Mouse (Mus musculus): ENCODE data around the gene Mt2. TPM values are rescaled to one million over a fixed set of nuclear protein-coding genes. Genes with fewer than 3 reads are reported as not detected.
A peak's percentile ranks its signal among the peaks of the same experiment; 100 is the strongest.

Gene Mt2
- polyA plus RNA-seq, 1 experiment from 2014 or later = 58.8 TPM

DNA sequence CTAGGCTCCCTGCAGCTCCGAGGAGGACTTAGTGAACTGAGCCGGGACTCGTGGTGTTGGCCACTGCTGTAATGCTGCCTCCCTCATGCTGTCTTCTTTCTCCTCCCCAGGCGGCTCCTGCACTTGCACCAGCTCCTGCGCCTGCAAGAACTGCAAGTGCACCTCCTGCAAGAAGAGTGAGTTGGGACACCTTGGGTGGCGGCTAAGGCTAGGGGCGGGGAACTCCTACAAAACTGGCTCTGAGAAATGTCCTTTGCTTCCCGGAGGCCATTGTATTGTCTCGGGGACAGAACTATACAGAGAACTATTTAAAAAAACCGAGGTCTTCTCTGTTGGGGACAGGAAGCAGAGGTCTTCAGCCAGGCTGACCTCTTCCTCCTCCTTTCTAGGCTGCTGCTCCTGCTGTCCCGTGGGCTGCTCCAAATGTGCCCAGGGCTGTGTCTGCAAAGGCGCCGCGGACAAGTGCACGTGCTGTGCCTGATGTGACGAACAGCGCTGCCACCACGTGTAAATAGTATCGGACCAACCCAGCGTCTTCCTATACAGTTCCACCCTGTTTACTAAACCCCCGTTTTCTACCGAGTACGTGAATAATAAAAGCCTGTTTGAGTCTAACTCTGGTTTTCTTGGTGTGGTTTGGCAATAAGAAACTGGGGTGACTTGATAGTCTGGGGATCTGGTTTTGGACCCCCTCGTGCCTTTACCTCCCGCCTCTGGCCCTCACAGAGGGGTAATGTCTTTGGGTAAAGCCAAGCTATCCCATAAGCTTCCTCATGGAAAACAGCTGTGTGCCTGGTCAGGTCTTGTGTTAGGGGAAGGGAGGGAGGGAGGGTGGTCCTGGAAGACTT, 7.5 kb downstream of the Mt2 start:
- H3K36me3 ChIP-seq (ENCODE audit: control insufficient read depth, insufficient read depth) = no peaks in the 10 kb centered on the region
- H3K27me3 ChIP-seq (ENCODE audit: control insufficient read depth, insufficient read depth, low read length) = peaks cover 22% of the 10 kb centered on the region
- ATAC-seq (replicated peaks; ENCODE audit: extremely low read depth, insufficient read depth, low FRiP score) = no peak
- peak overlapping the region; percentile 72 for H3K4me3 ChIP-seq (ENCODE audit: low read length)
- peak overlapping the region; percentile 89 for H3K9ac ChIP-seq (ENCODE audit: low read length)
- H3K9me3 ChIP-seq (replicated peaks; ENCODE audit: control insufficient read depth, low read length) = no peaks in the 10 kb centered on the region
- peak overlapping the region; percentile 80 for H3K4me2 ChIP-seq (ENCODE audit: low read depth, low read length)
- H3K4me1 ChIP-seq (ENCODE audit: control insufficient read depth, insufficient read depth, low read length) = peaks cover 24% of the 10 kb centered on the region
- 8% methylated on average over 25 of the region's 25 CpGs for WGBS
- H3K27ac ChIP-seq (ENCODE audit: low read length) = peak overlapping the region; percentile 95

DNA sequence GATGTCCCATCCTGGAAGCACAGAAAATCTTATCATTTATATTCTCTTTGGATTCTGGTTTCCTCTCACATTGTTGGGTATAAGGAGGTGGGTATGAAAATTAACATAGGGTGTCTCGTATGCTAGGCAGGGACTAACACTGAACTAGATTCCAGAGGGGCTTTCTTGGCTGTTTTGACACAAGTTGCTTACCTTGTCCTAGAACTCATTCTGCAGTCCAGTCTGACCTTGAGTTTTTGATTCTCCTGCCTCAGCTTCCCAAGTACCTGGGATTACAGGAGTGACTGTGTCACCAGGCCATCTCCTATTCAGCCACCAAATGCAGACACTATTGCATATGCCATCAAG, 8.1 kb downstream of the Mt2 start:
- H3K36me3 ChIP-seq (ENCODE audit: control insufficient read depth, insufficient read depth) = no peaks in the 10 kb centered on the region
- no peaks in the 10 kb centered on the region for H3K9me3 ChIP-seq (replicated peaks; ENCODE audit: control insufficient read depth, low read length)
- ATAC-seq (replicated peaks; ENCODE audit: extremely low read depth, insufficient read depth, low FRiP score) = no peak
- H3K9ac ChIP-seq (ENCODE audit: low read length) = peak overlapping the region; percentile 89
- peak overlapping the region; percentile 72 for H3K4me3 ChIP-seq (ENCODE audit: low read length)
- peaks cover 24% of the 10 kb centered on the region for H3K4me1 ChIP-seq (ENCODE audit: control insufficient read depth, insufficient read depth, low read length)
- peak overlapping the region; percentile 80 for H3K4me2 ChIP-seq (ENCODE audit: low read depth, low read length)
- H3K27me3 ChIP-seq (ENCODE audit: control insufficient read depth, insufficient read depth, low read length) = peaks cover 19% of the 10 kb centered on the region
- 88% methylated on average over 1 of the region's 1 CpGs for whole genome bisulfite sequencing
- H3K27ac ChIP-seq (ENCODE audit: low read length) = peak overlapping the region; percentile 95

DNA sequence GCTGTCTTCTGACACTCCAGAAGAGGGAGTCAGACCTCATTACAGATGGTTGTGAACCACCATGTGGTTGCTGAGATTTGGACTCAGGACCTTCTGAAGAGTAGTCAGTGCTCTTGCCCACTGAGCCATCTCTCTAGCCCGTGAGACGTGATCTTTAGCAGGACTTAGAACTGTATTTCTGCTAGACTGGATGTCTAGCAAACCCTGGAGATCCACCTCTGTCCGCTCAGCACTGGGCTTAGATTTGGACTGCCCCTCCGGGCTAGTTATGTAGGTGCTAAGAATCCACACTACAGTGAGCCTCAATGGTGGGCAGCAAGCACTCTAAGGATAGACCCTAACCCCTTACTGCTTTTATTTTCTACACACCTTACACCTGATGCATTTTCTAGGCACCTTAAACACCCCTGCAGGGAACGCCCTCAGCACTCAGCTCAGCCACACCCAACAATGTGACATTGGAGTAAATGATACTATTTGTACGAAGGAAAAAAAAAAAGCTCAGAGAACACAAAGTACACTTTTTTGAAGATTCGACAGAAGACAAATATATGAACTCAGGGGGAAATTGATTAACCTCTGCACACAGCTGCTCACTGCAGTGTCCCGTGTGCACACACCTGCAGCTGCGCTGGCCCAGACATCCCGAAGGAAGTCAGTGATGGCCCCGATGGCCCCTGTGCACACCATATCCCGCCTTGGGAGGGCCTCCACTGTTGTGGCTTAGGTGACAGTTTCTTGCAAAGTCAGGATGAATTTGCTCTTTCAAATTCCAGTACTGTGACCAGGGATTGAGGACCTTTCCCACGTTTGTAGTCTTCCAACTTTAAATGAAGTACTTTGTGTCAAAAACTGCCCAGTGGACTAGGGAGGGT, 9.8 kb downstream of the Mt2 start:
- Histone ChIP-seq H3K9me3 (replicated peaks; ENCODE audit: control insufficient read depth, low read length) (no peaks in the 10 kb centered on the region), H3K4me3 (ENCODE audit: low read length) (peak overlapping the region; percentile 48), H3K4me1 (ENCODE audit: control insufficient read depth, insufficient read depth, low read length) (peaks cover 27% of the 10 kb centered on the region), H3K36me3 (ENCODE audit: control insufficient read depth, insufficient read depth) (no peaks in the 10 kb centered on the region), H3K9ac (ENCODE audit: low read length) (peak overlapping the region; percentile 61), H3K27me3 (ENCODE audit: control insufficient read depth, insufficient read depth, low read length) (peaks cover 11% of the 10 kb centered on the region; the same call in 1 of the 2 replicates), H3K4me2 (ENCODE audit: low read depth, low read length) (peak overlapping the region; percentile 61), H3K27ac (ENCODE audit: low read length) (0 out of 2 replicates have a peak overlapping the region, but pooled peaks have one; percentile 38)
- no peak for ATAC-seq (replicated peaks; ENCODE audit: extremely low read depth, insufficient read depth, low FRiP score)
- WGBS = 71% methylated on average over 13 of the region's 13 CpGs

DNA sequence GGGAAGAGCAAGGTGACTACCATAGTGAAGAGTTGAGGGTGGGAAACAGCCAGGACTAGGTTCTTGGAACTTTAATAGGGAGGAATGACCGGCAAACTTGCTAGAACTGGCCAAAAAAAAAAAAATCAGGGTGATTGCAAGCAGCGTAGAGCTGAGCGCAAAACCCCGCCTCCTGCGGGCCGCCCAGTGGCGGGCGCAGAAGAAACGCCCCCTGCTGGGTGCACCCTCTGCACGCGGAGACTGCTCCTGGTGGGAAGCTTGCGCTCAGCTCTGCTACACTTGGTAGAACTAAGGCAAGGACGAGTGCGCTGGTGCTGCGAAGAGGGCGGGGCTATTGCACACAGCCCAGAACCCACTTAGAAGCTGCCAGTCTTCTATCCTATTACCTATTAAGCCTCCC, 10.7 kb downstream of the Mt2 start:
- H3K4me1 ChIP-seq (ENCODE audit: control insufficient read depth, insufficient read depth, low read length) = peaks cover 27% of the 10 kb centered on the region
- ATAC-seq (replicated peaks; ENCODE audit: extremely low read depth, insufficient read depth, low FRiP score) = peak; percentile 79
- 0% methylated on average over 16 of the region's 16 CpGs for WGBS
- peak overlapping the region; percentile 61 for H3K4me2 ChIP-seq (ENCODE audit: low read depth, low read length)
- H3K27me3 ChIP-seq (ENCODE audit: control insufficient read depth, insufficient read depth, low read length) = peaks cover 11% of the 10 kb centered on the region; the same call in 1 of the 2 replicates
- peak overlapping the region; percentile 61 for H3K9ac ChIP-seq (ENCODE audit: low read length)
- H3K36me3 ChIP-seq (ENCODE audit: control insufficient read depth, insufficient read depth) = no peaks in the 10 kb centered on the region
- peak overlapping the region; percentile 38 for H3K27ac ChIP-seq (ENCODE audit: low read length)
- no peaks in the 10 kb centered on the region for H3K9me3 ChIP-seq (replicated peaks; ENCODE audit: control insufficient read depth, low read length)
- peak overlapping the region; percentile 48 for H3K4me3 ChIP-seq (ENCODE audit: low read length)

DNA sequence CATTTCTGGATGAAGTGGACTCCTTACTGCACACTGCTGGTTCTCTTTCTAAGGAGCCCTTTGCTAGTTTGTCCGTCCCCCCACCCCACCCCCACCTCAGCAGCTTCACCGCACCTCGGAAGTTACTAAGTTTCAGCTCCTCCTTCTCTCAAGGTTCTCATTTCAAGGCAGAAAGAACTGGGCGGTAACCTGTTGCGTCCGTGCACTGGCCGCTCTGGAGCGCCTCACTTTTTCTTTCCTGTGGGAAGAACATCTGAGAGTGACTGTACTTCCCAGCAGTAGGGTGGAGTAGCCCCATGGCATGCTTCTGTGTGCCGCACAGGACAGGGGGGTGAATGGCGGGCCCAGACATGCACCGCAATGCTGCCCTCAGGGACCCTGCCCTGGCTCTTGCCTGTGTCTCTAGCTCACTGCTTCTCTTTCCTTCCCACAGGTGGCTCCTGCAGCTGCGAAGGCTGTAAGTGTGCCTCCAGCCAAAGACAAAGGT, 11.9 kb downstream of the Mt2 start:
- 46% methylated on average over 12 of the region's 12 CpGs for WGBS
- Histone ChIP-seq H3K9ac (ENCODE audit: low read length) (no peak overlapping the region), H3K27me3 (ENCODE audit: control insufficient read depth, insufficient read depth, low read length) (peaks cover 11% of the 10 kb centered on the region; the same call in 1 of the 2 replicates), H3K4me3 (ENCODE audit: low read length) (no peak overlapping the region), H3K4me1 (ENCODE audit: control insufficient read depth, insufficient read depth, low read length) (peaks cover 24% of the 10 kb centered on the region), H3K4me2 (ENCODE audit: low read depth, low read length) (no peak overlapping the region), H3K27ac (ENCODE audit: low read length) (no peak overlapping the region), H3K9me3 (replicated peaks; ENCODE audit: control insufficient read depth, low read length) (no peaks in the 10 kb centered on the region), H3K36me3 (ENCODE audit: control insufficient read depth, insufficient read depth) (no peaks in the 10 kb centered on the region)
- ATAC-seq (replicated peaks; ENCODE audit: extremely low read depth, insufficient read depth, low FRiP score) = no peak

DNA sequence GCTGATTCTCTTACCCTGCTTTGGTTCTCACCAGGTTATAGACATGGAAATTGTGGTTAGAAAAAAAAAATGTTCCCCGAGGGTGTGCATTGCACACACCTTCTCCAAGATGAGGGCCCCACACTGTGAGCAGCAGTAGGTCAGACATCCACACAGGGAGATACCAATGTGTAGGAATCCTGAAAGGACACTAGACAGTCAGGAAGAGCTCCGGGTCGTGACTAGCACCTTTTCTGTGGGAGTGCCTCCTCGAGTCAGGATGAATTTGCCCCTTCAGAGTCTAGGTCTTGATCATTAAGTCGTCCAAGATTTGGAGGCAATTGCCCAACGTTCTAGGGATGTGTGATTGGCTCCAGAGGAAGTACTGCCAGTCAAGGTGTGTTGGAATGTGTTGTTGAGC, 13.3 kb downstream of the Mt2 start:
- Histone ChIP-seq H3K36me3 (ENCODE audit: control insufficient read depth, insufficient read depth) (no peaks in the 10 kb centered on the region), H3K9me3 (replicated peaks; ENCODE audit: control insufficient read depth, low read length) (no peaks in the 10 kb centered on the region), H3K4me3 (ENCODE audit: low read length) (no peak overlapping the region), H3K27me3 (ENCODE audit: control insufficient read depth, insufficient read depth, low read length) (peaks cover 9% of the 10 kb centered on the region; the same call in 1 of the 2 replicates), H3K4me2 (ENCODE audit: low read depth, low read length) (no peak overlapping the region), H3K9ac (ENCODE audit: low read length) (no peak overlapping the region), H3K27ac (ENCODE audit: low read length) (no peak overlapping the region), H3K4me1 (ENCODE audit: control insufficient read depth, insufficient read depth, low read length) (peaks cover 18% of the 10 kb centered on the region)
- 63% methylated on average over 6 of the region's 6 CpGs for WGBS
- ATAC-seq (replicated peaks; ENCODE audit: extremely low read depth, insufficient read depth, low FRiP score) = no peak

DNA sequence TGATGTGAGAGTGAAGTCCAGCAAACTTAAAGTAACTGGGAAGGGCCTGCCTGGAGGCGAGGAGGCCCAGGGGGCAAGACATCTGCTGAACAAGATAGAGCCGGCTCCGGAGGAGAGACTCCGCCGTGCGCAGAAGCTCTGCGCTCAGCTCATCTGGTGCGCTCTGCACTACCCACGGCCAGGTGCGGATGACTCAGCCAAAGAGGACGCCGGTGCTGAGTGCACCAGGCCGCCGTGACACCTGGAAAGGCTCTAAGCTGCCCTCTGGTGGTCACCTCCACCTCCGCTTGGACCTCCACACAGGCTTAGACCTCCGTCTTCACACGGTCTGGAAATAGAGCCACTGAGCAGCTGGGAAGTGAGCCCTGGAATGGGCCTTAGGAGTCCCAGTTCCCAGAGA, 14.1 kb downstream of the Mt2 start:
- ATAC-seq (replicated peaks; ENCODE audit: extremely low read depth, insufficient read depth, low FRiP score) = peak; percentile 59
- Histone ChIP-seq H3K27ac (ENCODE audit: low read length) (no peak overlapping the region), H3K4me1 (ENCODE audit: control insufficient read depth, insufficient read depth, low read length) (peaks cover 18% of the 10 kb centered on the region), H3K27me3 (ENCODE audit: control insufficient read depth, insufficient read depth, low read length) (peaks cover 9% of the 10 kb centered on the region; the same call in 1 of the 2 replicates), H3K36me3 (ENCODE audit: control insufficient read depth, insufficient read depth) (no peaks in the 10 kb centered on the region), H3K4me3 (ENCODE audit: low read length) (no peak overlapping the region; the same call in 1 of the 2 replicates), H3K4me2 (ENCODE audit: low read depth, low read length) (peak overlapping the region; percentile 52), H3K9ac (ENCODE audit: low read length) (peak overlapping the region; percentile 46), H3K9me3 (replicated peaks; ENCODE audit: control insufficient read depth, low read length) (no peaks in the 10 kb centered on the region)
- 3% methylated on average over 17 of the region's 17 CpGs for WGBS

DNA sequence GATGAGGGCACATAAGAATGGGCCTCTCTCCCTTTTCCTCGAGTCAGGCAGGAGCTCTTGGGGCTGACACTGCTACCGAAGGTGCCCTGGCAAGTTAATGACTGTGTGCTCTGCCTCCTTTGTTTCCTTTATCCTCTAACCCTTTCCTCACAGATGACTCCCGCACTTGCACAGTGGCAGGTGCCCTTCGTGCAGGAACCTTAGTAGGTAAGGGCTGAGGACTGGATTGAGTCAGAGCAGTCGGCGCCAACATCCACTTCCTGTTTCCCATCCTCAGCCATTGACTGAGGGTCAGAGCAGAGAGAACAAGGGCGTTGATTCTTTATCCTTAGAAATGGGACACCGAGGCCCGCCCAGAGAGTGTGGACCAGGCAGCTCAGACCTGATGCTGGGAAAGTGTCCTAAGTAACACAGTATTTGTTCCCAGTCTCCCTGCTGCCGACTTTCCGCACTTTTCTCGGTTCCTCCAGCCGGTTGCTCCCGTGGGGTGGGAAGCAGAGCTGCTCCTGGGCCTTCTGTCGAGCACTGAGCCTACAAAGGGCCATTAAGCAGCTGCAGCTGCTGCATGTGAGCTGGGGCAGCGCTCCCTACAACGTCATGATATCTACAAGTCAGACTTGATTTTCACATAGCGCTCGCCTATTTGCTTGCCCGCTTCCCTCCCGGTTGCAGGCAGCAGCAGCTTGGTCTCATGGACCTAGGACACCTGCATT, 15.0 kb downstream of the Mt2 start:
- H3K36me3 ChIP-seq (ENCODE audit: control insufficient read depth, insufficient read depth) = no peaks in the 10 kb centered on the region
- H3K27me3 ChIP-seq (ENCODE audit: control insufficient read depth, insufficient read depth, low read length) = peaks cover 9% of the 10 kb centered on the region; the same call in 1 of the 2 replicates
- no peak for ATAC-seq (replicated peaks; ENCODE audit: extremely low read depth, insufficient read depth, low FRiP score)
- no peak overlapping the region for H3K27ac ChIP-seq (ENCODE audit: low read length)
- peaks cover 18% of the 10 kb centered on the region for H3K4me1 ChIP-seq (ENCODE audit: control insufficient read depth, insufficient read depth, low read length)
- H3K4me3 ChIP-seq (ENCODE audit: low read length) = no peak overlapping the region
- no peaks in the 10 kb centered on the region for H3K9me3 ChIP-seq (replicated peaks; ENCODE audit: control insufficient read depth, low read length)
- WGBS = 48% methylated on average over 21 of the region's 21 CpGs
- H3K9ac ChIP-seq (ENCODE audit: low read length) = no peak overlapping the region
- H3K4me2 ChIP-seq (ENCODE audit: low read depth, low read length) = no peak overlapping the region

Data from heart, embryonic 16.5 days (tissue).